Mouse (Mus musculus) kidney, embryonic 16.5 days (tissue): ENCODE measurements at regions not wholly inside any gene's neighbourhood (a gene's known extent, or its start where the extent isn't known, plus 50 kb on each side); places are given as distances from the start of the nearest gene placed in this dataset.

Experiments
- ATAC-seq: fragments of 200-750 bp; cut with Nextera tagmentation; 2 replicates; pipeline ENCODE4 v1.8.0; 2017; ENCODE audit warnings: moderate TSS enrichment; ENCODE audit not compliant: low FRiP score, low TSS enrichment
- H3K27ac ChIP-seq: fragments of 300-500 bp; sonication (generic); 2 replicates; pipeline ENCODE4 v1.5.1; 2014; ENCODE audit warnings: low read length
- H3K27me3 ChIP-seq: fragments of 300-500 bp; sonication (generic); 2 replicates; pipeline ENCODE4 v1.6.1; 2014; ENCODE audit warnings: low read length, control low read depth, mixed read lengths; ENCODE audit not compliant: insufficient read depth
- H3K36me3 ChIP-seq: fragments of 300-500 bp; sonication (generic); 2 replicates; pipeline ENCODE4 v1.6.1; 2014; ENCODE audit warnings: low read length, control low read depth, mixed read lengths; ENCODE audit not compliant: insufficient read depth
- H3K4me1 ChIP-seq: fragments of 300-500 bp; sonication (generic); 2 replicates; pipeline ENCODE4 v1.6.1; 2014; ENCODE audit warnings: low read length, control low read depth, mixed read lengths; ENCODE audit not compliant: insufficient read depth
- H3K4me2 ChIP-seq: fragments of 300-500 bp; sonication (generic); replicated peaks from 2 replicates; pipeline ENCODE4 v1.6.1; 2014; ENCODE audit warnings: low read depth, low read length
- H3K4me3 ChIP-seq: fragments of 300-500 bp; sonication (generic); 2 replicates; pipeline ENCODE4 v1.5.1; 2014; ENCODE audit warnings: mild to moderate bottlenecking, low read length
- H3K9ac ChIP-seq: fragments of 300-500 bp; sonication (generic); replicated peaks from 2 replicates; pipeline ENCODE4 v1.6.1; 2014; ENCODE audit warnings: low read length
- H3K9me3 ChIP-seq: fragments of 300-500 bp; sonication (generic); 2 replicates; pipeline ENCODE4 v1.6.1; 2016; ENCODE audit warnings: low read length, control low read depth
- WGBS: fragments of 180-500 bp; shearing (Covaris S2); extraction: QIAGEN DNeasy Blood & Tissue Kit; methylation state at CpG from one replicate; pipeline ENCODE4 v1.1.7; 2014; 5-methylcytosine and 5-hydroxymethylcytosine counted together

GRCm38 (mm10) chr2:174566752-174567151 lies 76.6 kb upstream of the Zfp831 start:
- no peak for ATAC-seq
- 85% methylated on average over 4 of the region's 4 CpGs for WGBS
- no peaks in the 10 kb centered on the region for H3K27me3 ChIP-seq
- no peaks in the 10 kb centered on the region for H3K9me3 ChIP-seq
- no peaks in the 10 kb centered on the region for H3K4me1 ChIP-seq
- H3K27ac ChIP-seq: no peak overlapping the region
- no peak overlapping the region for H3K9ac ChIP-seq
- no peak overlapping the region for H3K4me2 ChIP-seq
- no peaks in the 10 kb centered on the region for H3K36me3 ChIP-seq
- H3K4me3 ChIP-seq: no peak overlapping the region

DNA sequence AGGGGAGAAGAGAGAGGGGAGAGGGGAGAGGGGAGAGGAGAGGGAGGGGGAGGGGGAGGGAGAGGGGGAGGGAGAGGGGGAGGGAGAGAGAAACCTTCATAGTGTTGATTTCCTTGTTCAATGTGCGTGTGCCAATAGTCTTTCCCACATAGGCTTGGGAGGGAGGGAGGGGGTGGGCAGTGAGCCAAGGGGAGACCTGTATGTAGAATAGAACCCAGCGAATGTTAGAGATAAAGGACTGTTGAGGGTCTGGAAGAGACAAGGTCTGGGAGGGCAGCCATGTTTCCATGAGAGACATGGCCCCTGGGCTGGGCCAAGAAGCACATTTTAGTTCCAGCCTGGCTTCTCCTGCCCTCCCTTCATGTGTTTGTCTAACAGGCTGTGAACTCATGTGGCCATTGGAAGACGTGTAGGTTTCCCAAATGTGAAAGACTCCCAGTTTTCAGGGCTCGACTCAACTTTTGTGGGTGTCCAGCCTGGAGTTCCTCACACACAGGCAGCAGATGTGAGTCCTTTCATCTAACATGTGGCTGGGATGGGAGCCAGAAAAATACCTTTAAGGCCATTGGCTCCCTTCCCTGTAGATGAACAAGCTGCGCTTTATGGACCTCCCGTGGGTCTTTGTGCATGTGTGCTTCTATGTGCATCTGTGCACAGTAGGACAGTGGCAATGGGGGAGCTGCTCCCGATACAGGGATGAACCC lies 68.4 kb upstream of the Zfp831 start:
- H3K9me3 ChIP-seq: no peaks in the 10 kb centered on the region
- no peak for ATAC-seq
- no peak overlapping the region for H3K4me3 ChIP-seq
- H3K36me3 ChIP-seq: no peaks in the 10 kb centered on the region
- 80% methylated on average over 7 of the region's 7 CpGs for WGBS
- H3K9ac ChIP-seq: no peak overlapping the region
- no peaks in the 10 kb centered on the region for H3K4me1 ChIP-seq
- no peaks in the 10 kb centered on the region for H3K27me3 ChIP-seq
- no peak overlapping the region for H3K4me2 ChIP-seq
- H3K27ac ChIP-seq: no peak overlapping the region

- no peak overlapping the region for H3K4me2 ChIP-seq
- 95% methylated on average over 6 of the region's 6 CpGs for WGBS
- H3K27ac ChIP-seq: no peak overlapping the region
- no peaks in the 10 kb centered on the region for H3K27me3 ChIP-seq
- no peaks in the 10 kb centered on the region for H3K36me3 ChIP-seq
- H3K9ac ChIP-seq: no peak overlapping the region
- ATAC-seq: no peak
- H3K4me1 ChIP-seq: no peaks in the 10 kb centered on the region
- H3K4me3 ChIP-seq: no peak overlapping the region
- H3K9me3 ChIP-seq: no peaks in the 10 kb centered on the region
Observed at GRCm38 (mm10) chr2:174575546-174575945, 67.8 kb upstream of the Zfp831 start.

GRCm38 (mm10) chr2:174580906-174581703 lies 62.2 kb upstream of the Zfp831 start:
- Histone ChIP-seq H3K4me1 (no peaks in the 10 kb centered on the region), H3K27me3 (no peaks in the 10 kb centered on the region), H3K36me3 (no peaks in the 10 kb centered on the region), H3K4me2 (no peak overlapping the region), H3K9ac (no peak overlapping the region), H3K9me3 (no peaks in the 10 kb centered on the region), H3K27ac (no peak overlapping the region), H3K4me3 (no peak overlapping the region)
- 88% methylated on average over 5 of the region's 5 CpGs for WGBS
- no peak for ATAC-seq

GRCm38 (mm10) chr2:174584272-174584671 lies 59.1 kb upstream of the Zfp831 start:
- no peak overlapping the region for H3K9ac ChIP-seq
- no peak overlapping the region for H3K4me2 ChIP-seq
- no peaks in the 10 kb centered on the region for H3K27me3 ChIP-seq
- no peak for ATAC-seq
- H3K9me3 ChIP-seq: no peaks in the 10 kb centered on the region
- no peaks in the 10 kb centered on the region for H3K4me1 ChIP-seq
- H3K4me3 ChIP-seq: no peak overlapping the region
- H3K36me3 ChIP-seq: no peaks in the 10 kb centered on the region
- 84% methylated on average over 2 of the region's 2 CpGs for WGBS
- H3K27ac ChIP-seq: no peak overlapping the region
